Mouse (Mus musculus): ENCODE data around the gene Zfp59. TPM values are rescaled to one million over a fixed set of nuclear protein-coding genes. Genes with fewer than 3 reads are reported as not detected.
A peak's percentile ranks its signal among the peaks of the same experiment; 100 is the strongest.

The Zfp59 gene
- total and polyA plus RNA-seq, 3 experiments, result 4.0 to 5.9 (median 4.0) TPM

GRCm38 (mm10) chr7:27794566-27794965, 43.8 kb upstream of the Zfp59 start:
- Histone ChIP-seq H3K4me3 (replicated peaks in 1 of 3; ENCODE audit: low read depth in 2 of 3, low read length in 2 of 3, poor library complexity in 1 of 3) (no peak overlapping the region), H3K79me2 (replicated peaks; ENCODE audit: control insufficient read depth, extremely low read depth, insufficient read depth, poor library complexity, severe bottlenecking) (no peaks in the 10 kb centered on the region), H3K27me3 (replicated peaks) (peaks cover 35% of the 10 kb centered on the region), H3K9ac (ENCODE audit: insufficient read depth, low read depth) (no peak overlapping the region), H3K4me1 (ENCODE audit: control insufficient read depth in 1 of 2, insufficient read depth in 2 of 2) (no peaks in the 10 kb centered on the region), H3K27ac (ENCODE audit: insufficient read depth, low read depth) (no peak overlapping the region), H3K4me2 (ENCODE audit: insufficient read depth, low read depth, poor library complexity, severe bottlenecking) (no peak overlapping the region), H3K36me3 (replicated peaks in 1 of 2; ENCODE audit: control insufficient read depth in 1 of 2, insufficient read depth in 1 of 2, low read length in 1 of 2) (no peaks in the 10 kb centered on the region), H3K9me3 (replicated peaks; ENCODE audit: low read length) (peaks cover 18% of the 10 kb centered on the region)
- TF ChIP-seq UBTF (IDR thresholded peaks at IDR 0.05; ENCODE audit: low read depth, low read length), result no peak
- no peak for TF ChIP-seq BHLHE40 (IDR thresholded peaks at IDR 0.05; ENCODE audit: low read depth, low read length)
- TF ChIP-seq POLR2AphosphoS2 (IDR thresholded peaks at IDR 0.05; ENCODE audit: low read depth, low read length), result no peak
- no peak for TF ChIP-seq POLR2A (IDR thresholded peaks at IDR 0.05; ENCODE audit: low read depth, low read length)
- TF ChIP-seq KAT2A (IDR thresholded peaks at IDR 0.05; ENCODE audit: insufficient replicate concordance, low read length), result no peak
- no peak for TF ChIP-seq EP300 (IDR thresholded peaks at IDR 0.05; ENCODE audit: low read length)
- TF ChIP-seq NELFE (IDR thresholded peaks at IDR 0.05; ENCODE audit: low read depth, low read length), result no peak
- no peak for TF ChIP-seq CTCF (conservative IDR thresholded peaks at IDR 0.05 in 1 of 2, IDR thresholded peaks at IDR 0.05 in 1 of 2; ENCODE audit: low read depth in 2 of 2, low read length in 2 of 2)
- TF ChIP-seq MAZ (IDR thresholded peaks at IDR 0.05; ENCODE audit: low read depth, low read length), result no peak
- TF ChIP-seq ZKSCAN1 (IDR thresholded peaks at IDR 0.05; ENCODE audit: borderline replicate concordance, low read depth, low read length), result no peak
- no peak for TF ChIP-seq CHD2 (IDR thresholded peaks at IDR 0.05; ENCODE audit: low read length)
- TF ChIP-seq MEF2A (IDR thresholded peaks at IDR 0.05; ENCODE audit: borderline replicate concordance, low read depth, low read length), result no peak
- no peak for TF ChIP-seq JUN (IDR thresholded peaks at IDR 0.05; ENCODE audit: insufficient read depth, low read depth, low read length)
- no peak for DNase-seq (ENCODE audit: extremely low read depth)
- dilution Hi-C loops (cut with MboI; ENCODE audit: extremely low pct_ligation_motif_present, extremely low pct_unique_long_range_greater_than_20kb, low sequenced_read_pairs), result no loop called here
- in situ Hi-C loops (cut with MboI; ENCODE audit: low pct_ligation_motif_present, low pct_unique_long_range_greater_than_20kb, low sequenced_read_pairs), result no loop called here

- in situ Hi-C loops (cut with MboI; ENCODE audit: low pct_ligation_motif_present, low pct_unique_long_range_greater_than_20kb, low sequenced_read_pairs), result no loop called here
- H3K4me2 ChIP-seq (ENCODE audit: insufficient read depth, low read depth, poor library complexity, severe bottlenecking), result no peak overlapping the region
- dilution Hi-C loops (cut with MboI; ENCODE audit: extremely low pct_ligation_motif_present, extremely low pct_unique_long_range_greater_than_20kb, low sequenced_read_pairs), result no loop called here
These were observed 40.2 kb upstream of the Zfp59 start for GRCm38 (mm10) chr7:27797906-27798811.

More at GRCm38 (mm10) chr7:27797906-27798811, 40.2 kb upstream of the Zfp59 start:
- no peak for DNase-seq (ENCODE audit: extremely low read depth)
- Histone ChIP-seq H3K27ac (ENCODE audit: insufficient read depth, low read depth) (no peak overlapping the region), H3K27me3 (replicated peaks) (peaks cover 18% of the 10 kb centered on the region), H3K9me3 (replicated peaks; ENCODE audit: low read length) (peaks cover 16% of the 10 kb centered on the region), H3K9ac (ENCODE audit: insufficient read depth, low read depth) (no peak overlapping the region), H3K4me3 (replicated peaks in 1 of 3; ENCODE audit: low read depth in 2 of 3, low read length in 2 of 3, poor library complexity in 1 of 3) (no peak overlapping the region), H3K4me1 (ENCODE audit: control insufficient read depth in 1 of 2, insufficient read depth in 2 of 2) (no peaks in the 10 kb centered on the region), H3K79me2 (replicated peaks; ENCODE audit: control insufficient read depth, extremely low read depth, insufficient read depth, poor library complexity, severe bottlenecking) (no peaks in the 10 kb centered on the region), H3K36me3 (replicated peaks in 1 of 2; ENCODE audit: control insufficient read depth in 1 of 2, insufficient read depth in 1 of 2, low read length in 1 of 2) (no peaks in the 10 kb centered on the region)
- TF ChIP-seq CTCF (conservative IDR thresholded peaks at IDR 0.05 in 1 of 2, IDR thresholded peaks at IDR 0.05 in 1 of 2; ENCODE audit: low read depth in 2 of 2, low read length in 2 of 2), result peak in 1 of 2 experiments; percentile 19; a peak in 1 of 4 replicates
- no peak for TF ChIP-seq MEF2A (IDR thresholded peaks at IDR 0.05; ENCODE audit: borderline replicate concordance, low read depth, low read length)
